Mouse (Mus musculus) erythroid progenitor cell, adult 5-6 weeks (primary cell): ENCODE results near the gene Vamp1. TPM values are rescaled to one million over a fixed set of nuclear protein-coding genes. Genes with fewer than 3 reads are reported as not detected.
"Not testable (repeated sequence)": the region's sequence is repeated elsewhere in the genome, so short reads cannot be mapped to it uniquely, and the experiment has no call there.

Experiments used
- ATAC-seq: replicated peaks from 2 replicates; pipeline ENCODE4 v1.8.0; 2016; ENCODE audit warnings: moderate number of reproducible peaks, mild to moderate bottlenecking, moderate TSS enrichment, inconsistent platforms; ENCODE audit not compliant: poor library complexity, low FRiP score, severe bottlenecking
- total RNA-seq, 2 experiments: library from RNA; stranded (forward) in 1 of 2; stranded (reverse) in 1 of 2; fragments of 150-400 nt in 1 of 2; fragments of 186-747, 209-891 nt in 1 of 2; gene quantifications; 2 replicates each; pipeline versions ENCODE4 v1.2.3 to v1.2.4; 2015 to 2017; ENCODE audit warnings: low replicate concordance in 2 of 2

Gene Vamp1
- total RNA-seq, 2 experiments from 2014 or later, result 2.0 to 6.7 TPM

- ATAC-seq, result no peak
Measured at GRCm38 (mm10) chr6:125274841-125275563, 59.7 kb downstream of the Vamp1 start.

- no peak for ATAC-seq
Measured at GRCm38 (mm10) chr6:125279729-125280128, 64.4 kb downstream of the Vamp1 start.

- not testable (repeated sequence) for ATAC-seq
Measured at GRCm38 (mm10) chr6:125282721-125283120, 67.4 kb downstream of the Vamp1 start.

- ATAC-seq, result no peak
Measured at GRCm38 (mm10) chr6:125284250-125284649, 68.9 kb downstream of the Vamp1 start.

- no peak for ATAC-seq
Measured at GRCm38 (mm10) chr6:125284751-125285150, 69.4 kb downstream of the Vamp1 start.

- no peak for ATAC-seq
Measured at GRCm38 (mm10) chr6:125285890-125286289, 70.5 kb downstream of the Vamp1 start, which contains the start of gene Tuba3a. TSS of gene Tuba3a (minus strand) at chr6:125286042.

- ATAC-seq, result no peak
Measured at GRCm38 (mm10) chr6:125286944-125287343, 71.6 kb downstream of the Vamp1 start.

GRCm38 (mm10) chr6:125288730-125289129 is 73.4 kb downstream of the Vamp1 start:
- no peak for ATAC-seq

GRCm38 (mm10) chr6:125291329-125291728 is 76.0 kb downstream of the Vamp1 start:
- ATAC-seq, result no peak

GRCm38 (mm10) chr6:125292256-125292655 is 76.9 kb downstream of the Vamp1 start:
- no peak for ATAC-seq

GRCm38 (mm10) chr6:125294049-125294448 is 78.7 kb downstream of the Vamp1 start:
- no peak for ATAC-seq

Other genes starting within 250 kb of the Vamp1 start
- not detected in 2 replicates for gene Pianp, start 218.9 kb upstream of the Vamp1 start, total RNA-seq (2015; ENCODE audit: low replicate concordance)
- gene Pianp, start 218.9 kb upstream of the Vamp1 start, total RNA-seq (2017; ENCODE audit: low replicate concordance), result not detected in 2 replicates
- 49.4 and 54.1 TPM in 2 replicates for gene Zfp384, start 206.4 kb upstream of the Vamp1 start, total RNA-seq (2015; ENCODE audit: low replicate concordance)
- 25.8 and 41.2 TPM in 2 replicates for gene Zfp384, start 206.4 kb upstream of the Vamp1 start, total RNA-seq (2017; ENCODE audit: low replicate concordance)
- gene Ing4, start 175.8 kb upstream of the Vamp1 start, total RNA-seq (2015; ENCODE audit: low replicate concordance), result 5.0 and 5.4 TPM in 2 replicates
- gene Ing4, start 175.8 kb upstream of the Vamp1 start, total RNA-seq (2017; ENCODE audit: low replicate concordance), result 59.6 and 60.0 TPM in 2 replicates
- gene Acrbp, start 165.9 kb upstream of the Vamp1 start, total RNA-seq (2015; ENCODE audit: low replicate concordance), result 4.3 and 9.6 TPM in 2 replicates
- 0.68 and 9.4 TPM in 2 replicates for gene Acrbp, start 165.9 kb upstream of the Vamp1 start, total RNA-seq (2017; ENCODE audit: low replicate concordance)
- 3.6 and 10.9 TPM in 2 replicates for gene Lpar5, start 147.6 kb upstream of the Vamp1 start, total RNA-seq (2015; ENCODE audit: low replicate concordance)
- gene Lpar5, start 147.6 kb upstream of the Vamp1 start, total RNA-seq (2017; ENCODE audit: low replicate concordance), result not detected in 2 replicates
- 49.0 and 64.2 TPM in 2 replicates for gene Chd4, start 119.6 kb upstream of the Vamp1 start, total RNA-seq (2015; ENCODE audit: low replicate concordance)
- gene Chd4, start 119.6 kb upstream of the Vamp1 start, total RNA-seq (2017; ENCODE audit: low replicate concordance), result 176 and 220 TPM in 2 replicates
- gene Nop2, start 83.6 kb upstream of the Vamp1 start, total RNA-seq (2015; ENCODE audit: low replicate concordance), result 6.7 and 17.3 TPM in 2 replicates
- gene Nop2, start 83.6 kb upstream of the Vamp1 start, total RNA-seq (2017; ENCODE audit: low replicate concordance), result 5.7 and 8.9 TPM in 2 replicates
- gene Iffo1, start 70.3 kb upstream of the Vamp1 start, total RNA-seq (2015; ENCODE audit: low replicate concordance), result 5.9 and 11.5 TPM in 2 replicates
- gene Iffo1, start 70.3 kb upstream of the Vamp1 start, total RNA-seq (2017; ENCODE audit: low replicate concordance), result 9.7 and 15.7 TPM in 2 replicates
- 683 and 752 TPM in 2 replicates for gene Gapdh, start 49.1 kb upstream of the Vamp1 start, total RNA-seq (2015; ENCODE audit: low replicate concordance)
- gene Gapdh, start 49.1 kb upstream of the Vamp1 start, total RNA-seq (2017; ENCODE audit: low replicate concordance), result 153 and 228 TPM in 2 replicates
- 953 and 1,019 TPM in 2 replicates for gene Ncapd2, start 23.9 kb upstream of the Vamp1 start, total RNA-seq (2015; ENCODE audit: low replicate concordance)
- 924 and 1,011 TPM in 2 replicates for gene Ncapd2, start 23.9 kb upstream of the Vamp1 start, total RNA-seq (2017; ENCODE audit: low replicate concordance)
- 63.3 and 85.8 TPM in 2 replicates for gene Mrpl51, start 23.8 kb upstream of the Vamp1 start, total RNA-seq (2015; ENCODE audit: low replicate concordance)
- gene Mrpl51, start 23.8 kb upstream of the Vamp1 start, total RNA-seq (2017; ENCODE audit: low replicate concordance), result 64.1 and 65.3 TPM in 2 replicates
- 0.84 and 1.8 TPM in 2 replicates for gene Tapbpl, start 16.3 kb downstream of the Vamp1 start, total RNA-seq (2015; ENCODE audit: low replicate concordance)
- 6.7 and 6.8 TPM in 2 replicates for gene Tapbpl, start 16.3 kb downstream of the Vamp1 start, total RNA-seq (2017; ENCODE audit: low replicate concordance)
- gene Cd27, start 21.5 kb downstream of the Vamp1 start, total RNA-seq (2015; ENCODE audit: low replicate concordance), result 5.0 and 7.5 TPM in 2 replicates
- gene Cd27, start 21.5 kb downstream of the Vamp1 start, total RNA-seq (2017; ENCODE audit: low replicate concordance), result 0.51 and 1.2 TPM in 2 replicates
- gene Tuba3a, start 70.5 kb downstream of the Vamp1 start, total RNA-seq (2015; ENCODE audit: low replicate concordance), result not detected in 2 replicates
- gene Tuba3a, start 70.5 kb downstream of the Vamp1 start, total RNA-seq (2017; ENCODE audit: low replicate concordance), result not detected in 2 replicates
- 0.84 and 5.0 TPM in 2 replicates for gene Ltbr, start 98.3 kb downstream of the Vamp1 start, total RNA-seq (2015; ENCODE audit: low replicate concordance)
- 2.8 and 3.5 TPM in 2 replicates for gene Ltbr, start 98.3 kb downstream of the Vamp1 start, total RNA-seq (2017; ENCODE audit: low replicate concordance)
- gene Scnn1a, start 105.1 kb downstream of the Vamp1 start, total RNA-seq (2015; ENCODE audit: low replicate concordance), result 2.9 and 7.6 TPM in 2 replicates
- gene Scnn1a, start 105.1 kb downstream of the Vamp1 start, total RNA-seq (2017; ENCODE audit: low replicate concordance), result not detected in 2 replicates
- 8.3 and 11.7 TPM in 2 replicates for gene Tnfrsf1a, start 133.8 kb downstream of the Vamp1 start, total RNA-seq (2015; ENCODE audit: low replicate concordance)
- gene Tnfrsf1a, start 133.8 kb downstream of the Vamp1 start, total RNA-seq (2017; ENCODE audit: low replicate concordance), result 2.3 and 20.7 TPM in 2 replicates
- gene Plekhg6, start 165.2 kb downstream of the Vamp1 start, total RNA-seq (2015; ENCODE audit: low replicate concordance), result not detected in 2 replicates
- gene Plekhg6, start 165.2 kb downstream of the Vamp1 start, total RNA-seq (2017; ENCODE audit: low replicate concordance), result not detected in 2 replicates